Mouse (Mus musculus): ENCODE measurements around the gene Znrd1as. TPM values are rescaled to one million over a fixed set of nuclear protein-coding genes. Genes with fewer than 3 reads are reported as not detected.
"Not testable (repeated sequence)": the region's sequence is repeated elsewhere in the genome, so short reads cannot be mapped to it uniquely, and the experiment has no call there.

The Znrd1as gene
- polyA plus RNA-seq, 3 experiments from 2014 or later, result 2.7 to 8.0 (median 8.0) TPM

- peak; percentile 96 for ATAC-seq
These were observed 7.1 kb upstream of the Znrd1as start, which contains the start of gene Ppp1r11 for GRCm38 (mm10) chr17:36950981-36951947. TSS of gene Ppp1r11 (minus strand) at chr17:36951741.

- ATAC-seq, result no peak
These were observed 5.8 kb upstream of the Znrd1as start for GRCm38 (mm10) chr17:36952631-36953030.

GRCm38 (mm10) chr17:36953062-36953461 is 5.3 kb upstream of the Znrd1as start:
- ATAC-seq, result no peak

GRCm38 (mm10) chr17:36958884-36959283 is 492 bp downstream of the Znrd1as start:
- ATAC-seq, result no peak

- no peak for ATAC-seq
These were observed 2.7 kb downstream of the Znrd1as start for GRCm38 (mm10) chr17:36961125-36961524.

GRCm38 (mm10) chr17:36966875-36967274 is 8.5 kb downstream of the Znrd1as start:
- no peak for ATAC-seq

GRCm38 (mm10) chr17:36970316-36970890 is 12.0 kb downstream of the Znrd1as start:
- no peak for ATAC-seq

- peak; percentile 36 for ATAC-seq
These were observed 12.9 kb downstream of the Znrd1as start for GRCm38 (mm10) chr17:36971172-36971850.

GRCm38 (mm10) chr17:36972791-36973190 is 14.4 kb downstream of the Znrd1as start:
- ATAC-seq, result peak; percentile 76

- ATAC-seq, result no peak
These were observed 14.9 kb downstream of the Znrd1as start for GRCm38 (mm10) chr17:36973271-36973787.

- no peak for ATAC-seq
These were observed 22.9 kb downstream of the Znrd1as start, which contains the start of gene 2410137M14Rik for GRCm38 (mm10) chr17:36981221-36981813. TSS of gene 2410137M14Rik (minus strand) at chr17:36981237.

- no peak for ATAC-seq
These were observed 23.5 kb downstream of the Znrd1as start for GRCm38 (mm10) chr17:36981845-36982244.

GRCm38 (mm10) chr17:36982253-36983155 is 24.1 kb downstream of the Znrd1as start:
- ATAC-seq, result peak; percentile 50

- no peak for ATAC-seq
These were observed 30.1 kb downstream of the Znrd1as start for GRCm38 (mm10) chr17:36988475-36988874.

GRCm38 (mm10) chr17:36989437-36989836 is 31.0 kb downstream of the Znrd1as start, which contains the start of gene H2-M5:
TSS of gene H2-M5 (minus strand) at chr17:36989537.
- ATAC-seq, result no peak

GRCm38 (mm10) chr17:36990630-36991029 is 32.2 kb downstream of the Znrd1as start:
- not testable (repeated sequence) for ATAC-seq

- ATAC-seq, result peak; percentile 82
These were observed 34.1 kb downstream of the Znrd1as start for GRCm38 (mm10) chr17:36992336-36993104.

- ATAC-seq, result no peak
These were observed 35.5 kb downstream of the Znrd1as start for GRCm38 (mm10) chr17:36993770-36994325.

- ATAC-seq, result no peak
These were observed 36.1 kb downstream of the Znrd1as start for GRCm38 (mm10) chr17:36994528-36994927.

GRCm38 (mm10) chr17:36995448-36995847 is 37.1 kb downstream of the Znrd1as start:
- no peak for ATAC-seq

Data from inflammation-experienced regulatory T-cells, adult 6 months (primary cell).